Mouse (Mus musculus): Measurements from ENCODE around the gene Card19. TPM values are rescaled to one million over a fixed set of nuclear protein-coding genes. Genes with fewer than 3 reads are reported as not detected.

Card19 gene
- 30.4 and 33.8 TPM in 2 replicates for polyA plus RNA-seq (2012; rRNA removed)

- peak; percentile 79 to 90 for DNase-seq (ENCODE audit: extremely low spot score in 1 of 2, low spot score in 1 of 2)
Observed at GRCm38 (mm10) chr13:49215504-49216219, at the start of gene Card19. Card19 (minus strand) TSS chr13:49216037.

- no peak for DNase-seq (ENCODE audit: extremely low spot score in 1 of 2, low spot score in 1 of 2)
Observed at GRCm38 (mm10) chr13:49260036-49260722, 44.3 kb upstream of the Card19 start.

- DNase-seq (ENCODE audit: extremely low spot score in 1 of 2, low spot score in 1 of 2), result no peak
Observed at GRCm38 (mm10) chr13:49257819-49258313, 42.0 kb upstream of the Card19 start.

GRCm38 (mm10) chr13:49252746-49253145, 36.9 kb upstream of the Card19 start:
- peak; percentile 20 to 76 for DNase-seq (ENCODE audit: extremely low spot score in 1 of 2, low spot score in 1 of 2)

- DNase-seq (ENCODE audit: extremely low spot score in 1 of 2, low spot score in 1 of 2), result no peak
Observed at GRCm38 (mm10) chr13:49252113-49252512, 36.3 kb upstream of the Card19 start.

GRCm38 (mm10) chr13:49250716-49251517, 35.1 kb upstream of the Card19 start:
- no peak for DNase-seq (ENCODE audit: extremely low spot score in 1 of 2, low spot score in 1 of 2)

GRCm38 (mm10) chr13:49249634-49250033, 33.8 kb upstream of the Card19 start:
- DNase-seq (ENCODE audit: extremely low spot score in 1 of 2, low spot score in 1 of 2), result no peak

- DNase-seq (ENCODE audit: extremely low spot score in 1 of 2, low spot score in 1 of 2), result no peak
Observed at GRCm38 (mm10) chr13:49248923-49249322, 33.1 kb upstream of the Card19 start.

- DNase-seq (ENCODE audit: extremely low spot score in 1 of 2, low spot score in 1 of 2), result no peak
Observed at GRCm38 (mm10) chr13:49248467-49248862, 32.6 kb upstream of the Card19 start, which contains the start of gene Susd3. Susd3 (minus strand) TSS chr13:49248706.

- DNase-seq (ENCODE audit: extremely low spot score in 1 of 2, low spot score in 1 of 2), result no peak
Observed at GRCm38 (mm10) chr13:49247740-49248466, 32.1 kb upstream of the Card19 start.

- no peak for DNase-seq (ENCODE audit: extremely low spot score in 1 of 2, low spot score in 1 of 2)
Observed at GRCm38 (mm10) chr13:49247232-49247739, 31.4 kb upstream of the Card19 start.

GRCm38 (mm10) chr13:49246626-49247025, 30.8 kb upstream of the Card19 start:
- no peak for DNase-seq (ENCODE audit: extremely low spot score in 1 of 2, low spot score in 1 of 2)

GRCm38 (mm10) chr13:49246011-49246410, 30.2 kb upstream of the Card19 start:
- DNase-seq (ENCODE audit: extremely low spot score in 1 of 2, low spot score in 1 of 2), result no peak

- DNase-seq (ENCODE audit: extremely low spot score in 1 of 2, low spot score in 1 of 2), result no peak
Observed at GRCm38 (mm10) chr13:49245251-49245650, 29.4 kb upstream of the Card19 start.

GRCm38 (mm10) chr13:49243492-49243891, 27.7 kb upstream of the Card19 start:
- DNase-seq (ENCODE audit: extremely low spot score in 1 of 2, low spot score in 1 of 2), result no peak

- DNase-seq (ENCODE audit: extremely low spot score in 1 of 2, low spot score in 1 of 2), result no peak
Observed at GRCm38 (mm10) chr13:49242321-49243065, 26.7 kb upstream of the Card19 start.

- DNase-seq (ENCODE audit: extremely low spot score in 1 of 2, low spot score in 1 of 2), result no peak
Observed at GRCm38 (mm10) chr13:49238737-49239136, 22.9 kb upstream of the Card19 start.

- DNase-seq (ENCODE audit: extremely low spot score in 1 of 2, low spot score in 1 of 2), result no peak
Observed at GRCm38 (mm10) chr13:49237617-49238016, 21.8 kb upstream of the Card19 start.

- no peak for DNase-seq (ENCODE audit: extremely low spot score in 1 of 2, low spot score in 1 of 2)
Observed at GRCm38 (mm10) chr13:49234711-49235110, 18.9 kb upstream of the Card19 start.
